Mouse (Mus musculus) G1E (cell line): ENCODE data around the gene Ddx20. TPM values are rescaled to one million over a fixed set of nuclear protein-coding genes. Genes with fewer than 3 reads are reported as not detected.

Experiments used
- ATAC-seq: 2 replicates; pipeline ENCODE4 v1.8.0; 2016; ENCODE audit warnings: mild to moderate bottlenecking; ENCODE audit not compliant: insufficient number of reproducible peaks, poor library complexity, low FRiP score, severe bottlenecking; ENCODE audit errors: extremely low read depth
- DNase-seq: peaks from one replicate; pipeline ENCODE4 v3.0.0; 2012; ENCODE audit warnings: low spot score
- H3K27me3 ChIP-seq: 2 replicates; pipeline ENCODE4 v1.6.1; 2012; ENCODE audit warnings: mild to moderate bottlenecking, low read length, inconsistent platforms; ENCODE audit not compliant: insufficient read depth
- H3K36me3 ChIP-seq: replicated peaks from 2 replicates; pipeline ENCODE3; 2012; ENCODE audit warnings: mild to moderate bottlenecking, inconsistent platforms
- H3K4me1 ChIP-seq: 2 replicates; pipeline ENCODE4 v1.6.1; 2012; ENCODE audit warnings: low read depth, low read length, inconsistent platforms, mixed read lengths; ENCODE audit not compliant: insufficient read depth
- H3K4me3 ChIP-seq: 2 replicates; pipeline ENCODE4 v1.5.1; 2012; ENCODE audit warnings: low read depth, mild to moderate bottlenecking, inconsistent platforms, low read length, moderate library complexity, mixed read lengths
- H3K9me3 ChIP-seq: replicated peaks from 2 replicates; pipeline ENCODE4 v1.6.1; 2012; ENCODE audit warnings: inconsistent platforms
- CTCF ChIP-seq: IDR thresholded peaks from 2 replicates; pipeline ENCODE4 v1.5.1; 2012; ENCODE audit warnings: low read depth, low read length, inconsistent platforms, mixed read lengths
- GATA1 ChIP-seq: IDR thresholded peaks from 2 replicates; pipeline ENCODE4 v1.6.1; 2012; ENCODE audit warnings: borderline replicate concordance, low read length, inconsistent platforms, mixed read lengths
- GATA2 ChIP-seq: IDR thresholded peaks from 2 replicates; pipeline ENCODE4 v1.6.1; 2012; ENCODE audit warnings: low read depth, low read length, inconsistent platforms, borderline replicate concordance
- POLR2AphosphoS5 ChIP-seq: IDR thresholded peaks from 2 replicates; pipeline ENCODE4 v1.6.1; 2012; ENCODE audit warnings: low read depth, low read length, inconsistent platforms; ENCODE audit not compliant: insufficient replicate concordance
- TAL1 ChIP-seq: conservative IDR thresholded peaks from 2 replicates; pipeline ENCODE4 v1.6.1; 2012; ENCODE audit warnings: low read depth, low read length, inconsistent platforms, mixed read lengths
- polyA plus RNA-seq: library from polyadenylated mRNA; stranded (reverse); fragments of >175 nt; gene quantifications from 2 replicates; pipeline ENCODE4 v1.2.3, GENCODE M21; 2012
- total RNA-seq, 2 experiments: library from RNA; stranded (forward) in 1 of 2; stranded (reverse) in 1 of 2; fragments of 200-1000 nt in 1 of 2; fragments of >200 nt in 1 of 2; fragmentation: Nextera tagmentation in 1 of 2; gene quantifications; 2 replicates each; pipeline ENCODE4 v1.2.3; 2014 to 2017

The Ddx20 gene
- total and polyA plus RNA-seq, 3 experiments, result 13.9 to 70.5 (median 34.1) TPM

- no peak for DNase-seq
- H3K36me3 ChIP-seq, result no peaks in the 10 kb centered on the region
- H3K27me3 ChIP-seq, result peaks cover 27% of the 10 kb centered on the region
- TF ChIP-seq POLR2AphosphoS5 (no peak), CTCF (no peak), TAL1 (no peak), GATA2 (no peak), GATA1 (no peak)
- peaks cover 7% of the 10 kb centered on the region; the same call in 1 of the 2 replicates for H3K4me1 ChIP-seq
- ATAC-seq, result no peak
- no peak overlapping the region for H3K4me3 ChIP-seq
- H3K9me3 ChIP-seq, result no peaks in the 10 kb centered on the region
Measured at GRCm38 (mm10) chr3:105668161-105668560, 19.2 kb downstream of the Ddx20 start.

- TF ChIP-seq GATA2 (no peak), CTCF (no peak), GATA1 (no peak), TAL1 (no peak), POLR2AphosphoS5 (no peak)
- no peak for ATAC-seq
- no peaks in the 10 kb centered on the region for H3K36me3 ChIP-seq
- no peak overlapping the region for H3K4me3 ChIP-seq
- no peaks in the 10 kb centered on the region for H3K9me3 ChIP-seq
- peaks cover 7% of the 10 kb centered on the region; the same call in 1 of the 2 replicates for H3K4me1 ChIP-seq
- peaks cover 30% of the 10 kb centered on the region for H3K27me3 ChIP-seq
- DNase-seq, result no peak
Measured at GRCm38 (mm10) chr3:105666996-105667523, 20.3 kb downstream of the Ddx20 start.

DNA sequence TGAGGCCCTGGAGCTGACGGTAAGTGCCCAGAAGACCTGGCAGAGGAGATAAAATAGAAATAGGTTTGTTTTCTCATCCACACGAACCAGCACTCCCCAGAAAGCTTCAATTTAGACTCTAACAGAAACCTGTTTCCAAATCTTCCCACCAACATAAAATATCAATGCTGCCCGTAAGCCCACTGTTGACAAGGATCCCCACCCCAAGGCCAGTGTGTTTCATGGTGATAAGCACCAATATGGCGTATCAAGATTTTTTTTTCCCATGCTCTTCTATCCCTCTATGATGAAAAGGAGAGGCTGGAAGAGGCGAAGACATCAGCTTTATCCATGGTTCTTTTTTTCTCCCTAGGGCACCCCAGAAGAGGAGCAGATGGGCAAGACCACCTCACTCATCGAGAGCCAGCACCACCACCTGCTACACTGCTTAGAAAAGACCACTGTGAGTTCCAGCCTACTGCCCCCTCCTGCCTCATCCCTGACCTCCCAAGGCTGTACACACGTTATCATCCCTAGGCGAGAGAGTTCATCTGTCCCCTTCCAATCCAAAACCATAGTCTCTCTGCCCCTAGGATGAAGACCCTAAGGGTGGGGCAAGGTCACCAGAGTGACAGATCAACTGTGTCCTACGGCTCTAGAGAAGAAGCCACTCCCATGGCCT is 22.1 kb downstream of the Ddx20 start:
- TF ChIP-seq TAL1 (no peak), POLR2AphosphoS5 (no peak), GATA1 (no peak), GATA2 (no peak), CTCF (no peak)
- Histone ChIP-seq H3K4me1 (peaks cover 7% of the 10 kb centered on the region; the same call in 1 of the 2 replicates), H3K36me3 (no peaks in the 10 kb centered on the region), H3K27me3 (peaks cover 25% of the 10 kb centered on the region), H3K4me3 (no peak overlapping the region), H3K9me3 (no peaks in the 10 kb centered on the region)
- ATAC-seq (no peak), DNase-seq (no peak)

DNA sequence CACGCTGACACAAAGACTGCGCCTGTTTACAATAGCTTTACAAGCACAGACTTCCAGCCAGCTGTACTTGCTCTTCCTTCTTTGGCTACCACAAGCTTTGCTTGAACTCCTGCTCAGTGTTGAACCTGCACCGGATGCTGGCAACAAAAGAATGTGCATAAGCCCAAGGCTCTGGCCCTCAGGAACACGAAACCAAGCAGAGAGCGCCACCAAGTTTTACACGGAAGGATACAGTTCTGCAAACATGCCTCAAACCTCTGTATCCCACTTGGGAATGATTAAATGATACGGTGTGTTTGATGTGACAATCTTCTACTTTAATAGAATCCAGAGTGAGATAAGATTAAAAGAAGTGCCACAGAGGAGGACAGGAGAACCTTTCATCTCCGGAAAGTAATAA is 24.3 kb downstream of the Ddx20 start:
- ATAC-seq, result no peak
- H3K36me3 ChIP-seq, result no peaks in the 10 kb centered on the region
- peaks cover 26% of the 10 kb centered on the region for H3K27me3 ChIP-seq
- H3K9me3 ChIP-seq, result no peaks in the 10 kb centered on the region
- peaks cover 6% of the 10 kb centered on the region; the same call in 1 of the 2 replicates for H3K4me1 ChIP-seq
- no peak for DNase-seq
- H3K4me3 ChIP-seq, result no peak overlapping the region
- no peak for TF ChIP-seq TAL1
- no peak for TF ChIP-seq CTCF
- TF ChIP-seq POLR2AphosphoS5, result no peak
- no peak for TF ChIP-seq GATA2
- no peak for TF ChIP-seq GATA1

GRCm38 (mm10) chr3:105660530-105660929 is 26.8 kb downstream of the Ddx20 start:
- ATAC-seq, result no peak

DNA sequence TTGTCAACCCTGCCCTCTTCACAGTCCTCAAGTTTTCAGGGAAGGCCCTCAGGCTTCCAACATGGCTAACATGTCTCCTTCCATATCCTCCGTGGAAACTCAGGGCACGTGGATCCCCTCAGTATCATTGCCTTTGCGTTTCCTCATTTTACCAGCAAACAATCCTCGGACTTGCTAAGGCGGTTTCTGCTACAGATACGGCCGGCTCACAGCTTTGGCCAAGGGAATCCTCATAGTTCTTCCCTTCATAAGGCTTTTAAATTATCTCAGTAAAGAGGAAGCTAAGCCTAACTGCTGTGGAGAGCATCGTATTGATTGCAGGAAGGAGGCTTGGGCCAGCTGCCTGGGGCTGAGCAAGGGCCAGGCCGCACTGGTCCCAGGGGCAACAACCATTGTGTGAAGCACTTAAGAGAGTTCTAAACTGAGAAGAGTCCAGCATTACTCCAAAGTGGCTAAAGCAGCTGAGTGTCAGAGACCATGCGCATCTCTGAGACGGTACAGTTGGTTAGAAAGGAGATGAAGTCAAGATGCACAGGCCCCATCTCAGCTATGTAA is 32.3 kb downstream of the Ddx20 start:
- H3K27me3 ChIP-seq, result peaks cover 9% of the 10 kb centered on the region; the same call in 1 of the 2 replicates
- no peaks in the 10 kb centered on the region for H3K4me1 ChIP-seq
- H3K9me3 ChIP-seq, result no peaks in the 10 kb centered on the region
- ATAC-seq (no peak), DNase-seq (no peak)
- TF ChIP-seq POLR2AphosphoS5, result no peak
- TF ChIP-seq CTCF, result no peak
- TF ChIP-seq GATA2, result no peak
- TF ChIP-seq TAL1, result no peak
- no peak for TF ChIP-seq GATA1
- no peaks in the 10 kb centered on the region for H3K36me3 ChIP-seq
- no peak overlapping the region for H3K4me3 ChIP-seq

More at GRCm38 (mm10) chr3:105660530-105660929, 26.8 kb downstream of the Ddx20 start:
- Histone ChIP-seq H3K9me3 (no peaks in the 10 kb centered on the region), H3K36me3 (no peaks in the 10 kb centered on the region), H3K27me3 (peaks cover 21% of the 10 kb centered on the region), H3K4me1 (peaks cover 3% of the 10 kb centered on the region; the same call in 1 of the 2 replicates), H3K4me3 (no peak overlapping the region)
- TF ChIP-seq GATA1 (no peak), POLR2AphosphoS5 (no peak), GATA2 (no peak), TAL1 (no peak), CTCF (no peak)
- DNase-seq, result no peak
